Mouse (Mus musculus) C2C12 (cell line): ENCODE data around the gene AC134908.4.

Experiments used
- CTCF ChIP-seq: IDR thresholded peaks from one replicate; pipeline ENCODE4 v1.5.1; 2011; ENCODE audit not compliant: control insufficient read depth, insufficient read depth, insufficient read length
- MAX ChIP-seq: IDR thresholded peaks from one replicate; pipeline ENCODE4 v1.6.1; 2011; ENCODE audit warnings: mild to moderate bottlenecking, control low read depth
- USF1 ChIP-seq: IDR thresholded peaks from one replicate; pipeline ENCODE4 v1.6.1; 2011; ENCODE audit warnings: low read depth, mild to moderate bottlenecking, control low read depth, moderate library complexity

DNA sequence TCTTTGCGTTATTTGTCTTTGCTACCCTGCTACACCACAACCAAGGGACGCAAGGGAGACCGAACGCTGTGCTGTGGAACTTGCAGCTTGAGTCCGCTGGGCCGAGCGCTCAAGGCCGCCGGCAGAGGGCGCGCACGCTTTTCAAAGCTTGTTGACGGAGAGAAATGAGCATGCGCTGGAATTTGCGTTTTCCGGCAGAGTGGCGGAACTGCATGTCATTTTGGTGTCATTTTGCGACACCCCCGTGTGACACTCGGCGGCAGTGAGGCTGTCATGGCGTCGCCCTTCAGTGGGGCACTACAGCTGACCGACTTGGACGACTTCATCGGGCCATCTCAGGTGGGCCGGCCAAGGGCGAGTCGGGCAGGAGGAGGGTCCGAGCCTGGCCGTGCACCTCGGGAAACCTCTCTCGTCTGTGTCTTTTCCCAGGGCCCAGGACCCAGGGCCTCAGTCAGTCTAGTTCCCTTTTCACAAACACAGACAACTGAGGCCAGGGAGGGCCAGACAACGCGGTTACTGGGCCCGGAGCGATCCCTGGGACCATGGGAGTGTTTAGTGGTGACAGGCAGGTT, 21.8 kb downstream of the AC134908.4 start, which contains the start of gene Narfl:
- TF ChIP-seq CTCF (peak; percentile 95), USF1 (no peak), MAX (peak; percentile 48)
